Mouse (Mus musculus) stomach, postnatal 0 days (tissue): ENCODE measurements at regions not wholly inside any gene's neighbourhood (a gene's known extent, or its start where the extent isn't known, plus 50 kb on each side); places are given as distances from the start of the nearest gene placed in this dataset.

Source experiments
- CTCF ChIP-seq: IDR thresholded peaks from 2 replicates; pipeline ENCODE4 v1.5.1; 2016; ENCODE audit warnings: antibody characterized with exemption, low read depth, mild to moderate bottlenecking, moderate library complexity
- EP300 ChIP-seq: optimal IDR thresholded peaks from 2 replicates; pipeline ENCODE3; 2016; ENCODE audit warnings: antibody characterized with exemption

- no peak for TF ChIP-seq CTCF
- TF ChIP-seq EP300 = no peak
These were observed 335.7 kb upstream of the Cited2 start for GRCm38 (mm10) chr10:17387296-17387695.
